Mouse (Mus musculus) hindbrain, embryonic 13.5 days (tissue): ENCODE data around the gene Cdc42ep4. TPM values are rescaled to one million over a fixed set of nuclear protein-coding genes. Genes with fewer than 3 reads are reported as not detected.

Experiments used
- ATAC-seq: fragments of 200-750 bp; cut with Nextera tagmentation; 2 replicates; pipeline ENCODE4 v1.8.0; 2017; ENCODE audit warnings: moderate TSS enrichment; ENCODE audit not compliant: low FRiP score
- H3K27ac ChIP-seq: fragments of 300-500 bp; sonication (generic); 2 replicates; pipeline ENCODE4 v1.5.1; 2015; ENCODE audit warnings: inconsistent platforms, mild to moderate bottlenecking, moderate library complexity
- H3K27me3 ChIP-seq: fragments of 300-500 bp; sonication (generic); 2 replicates; pipeline ENCODE4 v1.6.1; 2015; ENCODE audit warnings: mild to moderate bottlenecking, inconsistent platforms
- H3K36me3 ChIP-seq: fragments of 300-500 bp; sonication (generic); 2 replicates; pipeline ENCODE4 v1.6.1; 2015; ENCODE audit warnings: mild to moderate bottlenecking, inconsistent platforms
- H3K4me1 ChIP-seq: fragments of 300-500 bp; sonication (generic); replicated peaks from 2 replicates; pipeline ENCODE4 v1.6.1; 2015; ENCODE audit warnings: inconsistent platforms
- H3K4me2 ChIP-seq: fragments of 300-500 bp; sonication (generic); 2 replicates; pipeline ENCODE4 v1.6.1; 2015; ENCODE audit warnings: inconsistent platforms, mild to moderate bottlenecking, moderate library complexity
- H3K4me3 ChIP-seq: fragments of 300-500 bp; sonication (generic); 2 replicates; pipeline ENCODE4 v1.5.1; 2015; ENCODE audit warnings: mild to moderate bottlenecking, inconsistent platforms
- H3K9ac ChIP-seq: fragments of 300-500 bp; sonication (generic); 2 replicates; pipeline ENCODE4 v1.6.1; 2015; ENCODE audit warnings: mild to moderate bottlenecking, inconsistent platforms
- H3K9me3 ChIP-seq: fragments of 300-500 bp; sonication (generic); 2 replicates; pipeline ENCODE4 v1.6.1; 2016; ENCODE audit warnings: inconsistent platforms
- WGBS: fragments of 180-500 bp; shearing (Covaris S2); methylation state at CpG from one replicate; pipeline ENCODE4 v1.1.7; 2015; 5-methylcytosine and 5-hydroxymethylcytosine counted together
- polyA plus RNA-seq: library from polyadenylated mRNA; unstranded; fragments of >200 nt; fragmentation: Nextera tagmentation; extraction: Ambion mirVana; gene quantifications from 2 replicates; pipeline ENCODE4 v1.2.1, GENCODE M21; 2015

The Cdc42ep4 gene
- polyA plus RNA-seq, 1 experiment from 2014 or later = 73.0 TPM

DNA sequence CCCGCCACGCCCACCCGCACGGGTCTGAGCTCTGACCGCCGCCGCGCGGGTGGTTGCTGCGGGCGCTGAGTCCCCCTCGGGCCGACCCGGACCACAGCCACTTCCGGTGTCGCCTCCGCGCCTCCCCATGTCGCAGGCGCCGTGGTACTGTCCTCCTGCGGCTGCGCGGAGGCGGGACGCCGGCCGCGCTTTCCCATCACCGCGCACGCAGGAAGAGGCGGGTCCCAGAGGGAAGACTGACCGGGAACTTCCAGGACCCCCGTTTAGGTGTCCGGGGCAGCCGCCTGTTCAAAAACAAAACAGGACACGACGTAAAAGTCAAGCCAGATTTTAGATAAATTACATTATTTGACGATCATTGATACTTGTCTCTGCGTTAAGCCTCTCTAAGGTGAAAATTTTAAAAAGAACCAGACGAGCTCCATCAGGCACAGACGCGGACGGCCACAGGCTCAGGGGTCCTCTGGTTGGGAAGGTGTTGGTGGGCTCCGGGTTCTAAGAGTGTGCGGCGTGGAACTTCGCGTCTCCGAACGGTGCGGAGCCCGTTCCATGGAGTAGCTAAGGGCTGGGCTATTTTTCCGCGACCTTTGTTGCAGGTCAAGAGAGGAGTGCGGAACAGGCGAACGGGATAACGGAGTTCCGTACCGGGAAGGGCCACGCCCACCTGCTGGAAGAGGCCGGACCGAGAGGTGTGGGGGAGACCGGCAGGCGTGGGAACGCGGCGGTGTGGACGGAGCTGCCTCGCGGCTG lies 67.5 kb downstream of the Cdc42ep4 start, which contains the start of the genes Fam104a and D11Wsu47e:
TSS of gene Fam104a (minus strand) at position 199 of the 750 bp plus-strand sequence.
TSS of gene D11Wsu47e (plus strand) at position 456 of the 750 bp plus-strand sequence.
- Histone ChIP-seq H3K27me3 (no peaks in the 10 kb centered on the region), H3K9ac (peak within 1 kb of the TSS; percentile 93), H3K4me2 (peak within 1 kb of the TSS; percentile 94), H3K36me3 (peaks cover 16% of the 10 kb centered on the region), H3K27ac (peak within 1 kb of the TSS; percentile 96), H3K4me1 (peaks cover 57% of the 10 kb centered on the region), H3K4me3 (peak within 1 kb of the TSS; percentile 93), H3K9me3 (no peaks in the 10 kb centered on the region)
- ATAC-seq = peak; percentile 96
- WGBS = under 1% methylated on average over 73 of the region's 73 CpGs

DNA sequence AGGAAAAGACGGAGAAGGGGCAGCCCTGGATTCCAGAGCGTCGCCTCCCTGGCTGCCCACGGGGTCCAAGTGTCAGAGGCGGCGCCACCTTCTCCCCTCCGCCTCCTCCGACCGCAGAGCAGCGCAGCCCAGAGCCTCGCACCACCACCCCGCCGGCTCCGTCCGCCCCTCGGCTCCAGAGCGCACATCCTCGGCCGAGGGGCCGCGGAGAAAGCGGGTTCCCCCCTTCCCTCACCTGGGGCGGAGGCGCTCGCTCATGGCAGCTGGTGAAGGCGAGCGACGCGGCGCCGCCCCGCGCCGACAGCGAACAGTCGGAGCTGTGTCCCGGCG lies 68.1 kb downstream of the Cdc42ep4 start:
- H3K4me1 ChIP-seq = peaks cover 60% of the 10 kb centered on the region
- peak overlapping the region; percentile 93 for H3K4me3 ChIP-seq
- peaks cover 11% of the 10 kb centered on the region for H3K36me3 ChIP-seq
- WGBS = under 1% methylated on average over 29 of the region's 38 CpGs
- H3K4me2 ChIP-seq = peak overlapping the region; percentile 94
- H3K9ac ChIP-seq = peak overlapping the region; percentile 93
- H3K27ac ChIP-seq = peak overlapping the region; percentile 96
- no peaks in the 10 kb centered on the region for H3K9me3 ChIP-seq
- H3K27me3 ChIP-seq = no peaks in the 10 kb centered on the region
- ATAC-seq = peak; percentile 75

DNA sequence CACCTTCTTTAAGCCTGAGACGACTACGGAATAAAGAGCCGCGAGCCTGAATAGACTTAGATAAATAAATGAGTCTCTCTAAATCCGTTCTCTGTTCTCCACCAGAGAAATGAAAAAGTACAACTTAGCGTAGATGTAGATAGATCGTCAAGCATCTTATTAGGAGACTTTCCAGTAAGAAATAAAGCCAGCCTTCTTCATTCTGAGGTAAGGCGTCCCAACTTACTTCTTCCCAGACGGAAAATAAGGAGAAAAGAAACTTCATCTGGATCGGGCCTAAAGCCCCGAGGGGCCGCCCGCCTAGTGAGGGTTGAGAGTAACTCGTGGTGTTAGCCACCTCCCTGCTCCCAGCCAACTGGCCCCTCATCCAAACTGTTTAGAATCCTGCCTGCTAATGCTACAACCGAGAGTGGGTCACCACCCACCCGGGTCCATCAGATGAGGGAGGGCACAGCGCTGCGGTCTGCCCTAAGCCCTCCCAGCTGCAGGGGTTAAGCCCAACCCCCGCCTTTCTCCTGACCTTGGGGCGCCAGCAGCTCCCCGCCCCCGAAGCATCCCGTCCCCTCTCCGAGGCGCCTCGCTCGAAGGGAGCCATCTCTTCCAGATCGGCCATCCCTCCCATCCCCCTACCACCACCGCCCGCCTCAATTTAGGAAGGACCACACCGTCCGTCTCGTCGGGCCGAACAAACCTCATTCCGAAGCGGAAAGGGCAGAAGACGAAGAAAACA lies 68.6 kb downstream of the Cdc42ep4 start:
- peaks cover 6% of the 10 kb centered on the region for H3K36me3 ChIP-seq
- H3K9me3 ChIP-seq = no peaks in the 10 kb centered on the region
- peak overlapping the region; percentile 94 for H3K4me2 ChIP-seq
- H3K9ac ChIP-seq = peak overlapping the region; percentile 93
- peak overlapping the region; percentile 96 for H3K27ac ChIP-seq
- peak overlapping the region; percentile 93 for H3K4me3 ChIP-seq
- no peaks in the 10 kb centered on the region for H3K27me3 ChIP-seq
- 3% methylated on average over 38 of the region's 38 CpGs for WGBS
- ATAC-seq = peak; percentile 41; the same call in 1 of the 2 replicates
- peaks cover 65% of the 10 kb centered on the region for H3K4me1 ChIP-seq

DNA sequence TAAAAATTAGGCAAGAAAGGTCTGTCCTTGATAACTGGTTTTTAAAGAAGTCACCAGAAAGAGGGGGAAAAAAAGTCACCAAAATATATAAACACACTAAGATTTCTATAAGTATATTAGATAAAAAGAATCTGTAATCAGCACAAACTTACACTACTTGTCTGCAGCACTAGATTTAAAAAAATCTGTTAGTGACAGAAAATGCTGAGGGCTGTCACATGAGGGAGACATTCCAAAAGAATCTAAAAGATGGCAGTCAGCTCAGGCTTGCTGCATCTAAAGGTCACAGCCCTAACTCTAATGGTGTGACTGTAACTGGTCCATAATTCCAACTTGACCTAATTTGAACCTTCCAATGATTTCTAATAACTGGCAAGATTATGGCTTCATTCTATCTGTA lies 69.7 kb downstream of the Cdc42ep4 start:
- Histone ChIP-seq H3K4me1 (peaks cover 66% of the 10 kb centered on the region), H3K4me3 (peak overlapping the region; percentile 93; the same call in 1 of the 2 replicates), H3K27ac (no peak overlapping the region), H3K27me3 (no peaks in the 10 kb centered on the region), H3K9ac (no peak overlapping the region; the same call in 1 of the 2 replicates), H3K4me2 (peak overlapping the region; percentile 94), H3K36me3 (peaks cover 1% of the 10 kb centered on the region), H3K9me3 (no peaks in the 10 kb centered on the region)
- ATAC-seq = no peak

GRCm38 (mm10) chr11:113680954-113681353 lies 70.7 kb downstream of the Cdc42ep4 start:
- H3K9ac ChIP-seq = 0 out of 2 replicates have a peak overlapping the region, but pooled peaks have one; percentile 8
- no peaks in the 10 kb centered on the region for H3K9me3 ChIP-seq
- no peak overlapping the region for H3K27ac ChIP-seq
- no peaks in the 10 kb centered on the region for H3K27me3 ChIP-seq
- H3K36me3 ChIP-seq = peaks cover 12% of the 10 kb centered on the region
- no peak for ATAC-seq
- no peak overlapping the region for H3K4me2 ChIP-seq
- H3K4me1 ChIP-seq = peaks cover 56% of the 10 kb centered on the region
- whole genome bisulfite sequencing = 92% methylated on average over 2 of the region's 2 CpGs
- no peak overlapping the region for H3K4me3 ChIP-seq

DNA sequence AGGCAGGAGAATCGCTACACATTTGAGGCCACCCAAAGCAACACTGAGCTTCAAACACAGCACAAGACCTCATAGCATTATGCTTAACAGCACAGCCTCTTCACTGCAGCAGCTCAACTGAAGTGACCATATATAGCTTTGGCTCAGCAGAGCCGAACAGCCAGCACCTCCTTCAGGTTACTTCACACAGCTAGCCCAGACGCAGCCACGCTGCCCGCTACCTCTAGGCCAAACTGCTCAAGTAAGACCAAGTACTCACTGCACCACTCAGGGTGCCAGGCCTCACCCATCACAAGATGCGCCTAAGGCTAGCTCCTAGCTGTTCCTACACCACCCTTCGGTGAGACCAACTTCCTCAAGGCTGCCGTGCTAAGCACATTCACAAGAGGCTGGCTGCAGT lies 73.3 kb downstream of the Cdc42ep4 start:
- Histone ChIP-seq H3K4me1 (peaks cover 43% of the 10 kb centered on the region), H3K27me3 (no peaks in the 10 kb centered on the region), H3K36me3 (peaks cover 32% of the 10 kb centered on the region), H3K4me2 (no peak overlapping the region), H3K9me3 (no peaks in the 10 kb centered on the region), H3K27ac (no peak overlapping the region), H3K9ac (0 out of 2 replicates have a peak overlapping the region, but pooled peaks have one; percentile 3), H3K4me3 (no peak overlapping the region)
- 89% methylated on average over 8 of the region's 8 CpGs for WGBS
- ATAC-seq = no peak

DNA sequence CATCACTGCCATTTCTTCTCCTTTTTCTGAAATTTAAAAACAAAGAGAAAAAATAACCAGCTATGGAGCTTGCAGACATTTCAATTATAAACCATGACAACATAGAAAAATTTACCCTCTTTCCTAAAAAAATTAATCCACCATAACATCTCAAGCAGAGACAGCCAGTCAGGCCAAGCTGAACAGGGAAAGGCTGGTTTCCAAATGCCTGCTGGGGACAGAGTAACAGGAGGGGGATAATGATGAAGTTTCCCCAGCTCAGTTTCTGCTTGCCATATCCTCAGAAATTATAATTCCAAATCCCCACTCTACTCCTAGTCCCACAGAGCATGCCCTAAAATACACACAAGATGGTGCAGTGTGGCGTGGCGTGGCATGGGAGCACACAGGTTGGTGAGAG lies 74.3 kb downstream of the Cdc42ep4 start:
- H3K4me3 ChIP-seq = no peak overlapping the region
- H3K9ac ChIP-seq = no peak overlapping the region
- 96% methylated on average over 2 of the region's 2 CpGs for WGBS

More for the DNA sequence above, 74.3 kb downstream of the Cdc42ep4 start:
- no peaks in the 10 kb centered on the region for H3K9me3 ChIP-seq
- peaks cover 42% of the 10 kb centered on the region for H3K36me3 ChIP-seq
- no peak for ATAC-seq
- H3K27me3 ChIP-seq = no peaks in the 10 kb centered on the region
- H3K27ac ChIP-seq = no peak overlapping the region
- H3K4me2 ChIP-seq = no peak overlapping the region
- H3K4me1 ChIP-seq = peaks cover 35% of the 10 kb centered on the region

Other genes with a start within 250 kb of the Cdc42ep4 start
- gene Sstr2, start 132.5 kb downstream of the Cdc42ep4 start, polyA plus RNA-seq = 32.8 and 34.9 TPM in 2 replicates
- gene Cog1, start 102.7 kb downstream of the Cdc42ep4 start, polyA plus RNA-seq = 33.4 and 35.6 TPM in 2 replicates
- gene Slc39a11, start 101.8 kb downstream of the Cdc42ep4 start, polyA plus RNA-seq = 32.2 and 34.2 TPM in 2 replicates
- 45.0 and 46.9 TPM in 2 replicates for gene Fam104a, start 67.7 kb downstream of the Cdc42ep4 start, polyA plus RNA-seq
- 21.9 and 22.4 TPM in 2 replicates for gene D11Wsu47e, start 67.5 kb downstream of the Cdc42ep4 start, polyA plus RNA-seq
- 0.48 and 0.52 TPM in 2 replicates for gene Cpsf4l, start 41.9 kb downstream of the Cdc42ep4 start, polyA plus RNA-seq